24 mouse cellular contexts compared by ENCODE assay signal in genomic region chr5:35804685-35805084, GRCm38 (mm10). TPM values are rescaled to one million over a fixed set of nuclear protein-coding genes. Genes with fewer than 3 reads are reported as not detected.
A peak's percentile ranks its signal among the peaks of the same experiment; 100 is the strongest.
DNase-seq lines count a peak whose midpoint lies in the region; ATAC-seq and TF ChIP-seq lines count a peak whose summit lies in the region.
"Had no signal": no experiment of that assay in that cellular context is flagged by ENCODE, and none has a peak within 500 bp of the region (broad histone marks: within the 10 kb centered on the region; RNA-seq: fewer than 3 reads in every experiment).

No protein-coding gene starts in this region.

- peaks cover 21% of the 10 kb centered on the region for H3K4me1 ChIP-seq in heart, embryonic 11.5 days (ENCODE audit: control insufficient read depth, insufficient read depth, low read length)
- H3K4me1 ChIP-seq: forebrain, embryonic 10.5 days; forebrain, embryonic 13.5 days; hindbrain, embryonic 12.5 days; hindbrain, embryonic 15.5 days had no signal

- no peak for ATAC-seq in heart, embryonic 11.5 days (replicated peaks; ENCODE audit: insufficient number of reproducible peaks, low FRiP score, low TSS enrichment)
- ATAC-seq: forebrain, embryonic 13.5 days; forebrain, embryonic 16.5 days; intestine, postnatal 0 days; Patski had no signal

- peaks cover under 1% of the 10 kb centered on the region for H3K27me3 ChIP-seq in heart, embryonic 11.5 days (ENCODE audit: control insufficient read depth, insufficient read depth, low read length)
- H3K27me3 ChIP-seq: hindbrain, embryonic 12.5 days; hindbrain, embryonic 15.5 days; Patski had no signal

- peak; percentile 52 to 59 for DNase-seq in heart, adult 18-20 months
- no peak for DNase-seq in heart, postnatal 4 days
- peak; percentile 34 to 52 for DNase-seq in heart, adult 9 months (ENCODE audit: low spot score in 2 of 2)
- DNase-seq in layer of hippocampus, adult 2 months (ENCODE audit: low spot score in 2 of 2), result no peak
- DNase-seq in layer of hippocampus, adult 9-10 months (ENCODE audit: low spot score), result no peak
- DNase-seq in right cerebral cortex, postnatal 10 days (ENCODE audit: low spot score in 2 of 2), result no peak
- DNase-seq: adrenal gland, postnatal 10 days; adrenal gland, postnatal 36 days; B cell, adult 2 months; cerebellum, adult 18-20 months; cerebellum, adult 9-10 months; cerebellum, postnatal 14 days; gastrocnemius, postnatal 10 days; gastrocnemius, postnatal 36 days; kidney, adult 2 months had no signal

- no peaks in the 10 kb centered on the region for H3K36me3 ChIP-seq in heart, embryonic 11.5 days (ENCODE audit: control insufficient read depth, insufficient read depth, low read length)
- H3K36me3 ChIP-seq: forebrain, embryonic 10.5 days; G1E; hindbrain, embryonic 12.5 days; hindbrain, embryonic 15.5 days had no signal

- no peak overlapping the region for H3K4me2 ChIP-seq in heart, embryonic 11.5 days
- H3K4me2 ChIP-seq: forebrain, embryonic 13.5 days; hindbrain, embryonic 12.5 days; hindbrain, embryonic 15.5 days had no signal

- 78% methylated on average over 4 of the region's 4 CpGs for WGBS in heart, embryonic 11.5 days (ENCODE audit: insufficient replicate concordance)

- no peak overlapping the region for H3K4me3 ChIP-seq in heart, embryonic 11.5 days (ENCODE audit: low read depth, low read length)
- no peak overlapping the region for H3K4me3 ChIP-seq in layer of hippocampus, adult 2 months
- H3K4me3 ChIP-seq: forebrain, embryonic 10.5 days; forebrain, embryonic 13.5 days; hindbrain, embryonic 12.5 days; hindbrain, embryonic 15.5 days had no signal

- no peak for TF ChIP-seq CTCF in layer of hippocampus, adult 2 months (conservative IDR thresholded peaks at IDR 0.05)

- no peaks in the 10 kb centered on the region for H3K9me3 ChIP-seq in heart, embryonic 11.5 days (replicated peaks; ENCODE audit: control insufficient read depth, low read length)
- H3K9me3 ChIP-seq: forebrain, embryonic 10.5 days; forebrain, embryonic 13.5 days; G1E; hindbrain, embryonic 12.5 days; hindbrain, embryonic 15.5 days had no signal

- no peak overlapping the region for H3K27ac ChIP-seq in heart, embryonic 11.5 days (ENCODE audit: low read depth, low read length)
- H3K27ac ChIP-seq in layer of hippocampus, adult 2 months, result peak overlapping the region; percentile 41; the same call in 1 of the 2 replicates
- H3K27ac ChIP-seq: forebrain, embryonic 10.5 days; forebrain, embryonic 13.5 days; hindbrain, embryonic 12.5 days; hindbrain, embryonic 15.5 days had no signal

- H3K9ac ChIP-seq in heart, embryonic 11.5 days (ENCODE audit: low read depth, low read length), result no peak overlapping the region
- H3K9ac ChIP-seq: forebrain, embryonic 13.5 days; hindbrain, embryonic 12.5 days; hindbrain, embryonic 15.5 days had no signal

RNA-seq across cellular contexts. Expression of gene Ablim2, which starts 47.0 kb away (rescaled TPM):
- total RNA-seq in heart, adult 18-20 months (2021), result 10 to 100 TPM; 21.4 to 24.4 TPM
- 10 to 100 TPM; 10.8 to 11.7 TPM for total RNA-seq in heart, postnatal 4 days (2021)
- polyA plus RNA-seq in heart, embryonic 11.5 days (2014; fragmentation: Nextera tagmentation; extraction: Ambion mirVana), result 1.9 and 2.5 TPM in 2 replicates
- 100 to 1,000 TPM; 133 to 163 TPM for total RNA-seq in layer of hippocampus, adult 2 months (2021)
- polyA plus RNA-seq: forebrain, embryonic 10.5 days; G1E had no signal

Comparison
In these comparisons a context has a peak if more than half of its experiments do, and no peak if none do; other contexts are left out.
1. DNase-seq: peak in heart, adult 18-20 months (2 of 2) and heart, adult 9 months (2 of 2); none in heart, postnatal 4 days (single experiment), layer of hippocampus, adult 2 months (0 of 2), layer of hippocampus, adult 9-10 months (single experiment) and right cerebral cortex, postnatal 10 days (0 of 2).
2. RNA of gene Ablim2, which starts 47.0 kb away (total RNA-seq): 133 to 163 TPM in layer of hippocampus, adult 2 months; 21.4 to 24.4 TPM in heart, adult 18-20 months and 10.8 to 11.7 TPM in heart, postnatal 4 days; every median in the first group is over 4 times any median in the second.